Mouse (Mus musculus) liver, embryonic 11.5 days (tissue): ENCODE results near the gene Nrk. TPM values are rescaled to one million over a fixed set of nuclear protein-coding genes. Genes with fewer than 3 reads are reported as not detected.

ENCODE experiments used
- ATAC-seq: fragments of 200-750 bp; cut with Nextera tagmentation; replicated peaks from 2 replicates; pipeline ENCODE4 v1.8.0; 2017; ENCODE audit warnings: moderate number of reproducible peaks, mild to moderate bottlenecking, moderate TSS enrichment, moderate library complexity; ENCODE audit not compliant: low FRiP score
- DNase-seq: peaks from one replicate; pipeline ENCODE4 v3.0.0-alpha.2; 2017; ENCODE audit warnings: low spot score
- H3K27ac ChIP-seq: fragments of 300-500 bp; sonication (generic); 2 replicates; pipeline ENCODE4 v1.5.1; 2014; ENCODE audit warnings: mild to moderate bottlenecking, low read depth, low read length, control low read depth
- H3K27me3 ChIP-seq: fragments of 300-500 bp; sonication (generic); replicated peaks from 2 replicates; pipeline ENCODE4 v1.6.1; 2014; ENCODE audit warnings: low read length, mixed read lengths; ENCODE audit not compliant: control insufficient read depth, insufficient read depth
- H3K36me3 ChIP-seq: fragments of 300-500 bp; sonication (generic); 2 replicates; pipeline ENCODE4 v1.6.1; 2014; ENCODE audit warnings: mild to moderate bottlenecking, low read length, moderate library complexity, mixed read lengths; ENCODE audit not compliant: control insufficient read depth, insufficient read depth
- H3K4me1 ChIP-seq: fragments of 300-500 bp; sonication (generic); replicated peaks from 2 replicates; pipeline ENCODE4 v1.6.1; 2014; ENCODE audit warnings: low read length, mixed read lengths; ENCODE audit not compliant: control insufficient read depth, insufficient read depth
- H3K4me2 ChIP-seq: fragments of 300-500 bp; sonication (generic); 2 replicates; pipeline ENCODE4 v1.6.1; 2014; ENCODE audit warnings: mild to moderate bottlenecking, control low read depth, moderate library complexity
- H3K4me3 ChIP-seq: fragments of 300-500 bp; sonication (generic); 2 replicates; pipeline ENCODE4 v1.5.1; 2014; ENCODE audit warnings: low read depth, low read length, control low read depth
- H3K9ac ChIP-seq: fragments of 300-500 bp; sonication (generic); 2 replicates; pipeline ENCODE4 v1.6.1; 2014; ENCODE audit warnings: low read depth, low read length, control low read depth
- H3K9me3 ChIP-seq: fragments of 300-500 bp; sonication (generic); 2 replicates; pipeline ENCODE4 v1.6.1; 2016; ENCODE audit warnings: low read length, inconsistent platforms, mixed read lengths; ENCODE audit not compliant: control insufficient read depth
- WGBS: fragments of 180-500 bp; shearing (Covaris S2); extraction: QIAGEN DNeasy Blood & Tissue Kit; methylation state at CpG from one replicate; pipeline ENCODE4 v1.1.7; 2014; 5-methylcytosine and 5-hydroxymethylcytosine counted together
- polyA plus RNA-seq: library from polyadenylated mRNA; unstranded; fragments of >200 nt; fragmentation: Nextera tagmentation; extraction: Ambion mirVana; gene quantifications from 2 replicates; pipeline ENCODE4 v1.2.1, GENCODE M21; 2014

Nrk gene
- polyA plus RNA-seq, result 16.4 and 18.0 TPM in 2 replicates

GRCm38 (mm10) chrX:138914041-138914776 lies at the start of gene Nrk:
TSS of gene Nrk (plus strand) at chrX:138914430.
- ATAC-seq, result peak; percentile 60
- Histone ChIP-seq H3K4me3 (peak within 1 kb of the TSS; percentile 39), H3K27ac (no peak within 1 kb of the TSS), H3K4me1 (no peaks in the 10 kb centered on the region), H3K9ac (no peak within 1 kb of the TSS), H3K4me2 (peak within 1 kb of the TSS; percentile 61), H3K9me3 (no peaks in the 10 kb centered on the region), H3K36me3 (no peaks in the 10 kb centered on the region), H3K27me3 (peaks cover 10% of the 10 kb centered on the region)
- 18% methylated on average over 46 of the region's 55 CpGs for WGBS
- DNase-seq, result peak; percentile 40

- Histone ChIP-seq H3K4me3 (no peak overlapping the region), H3K9ac (no peak overlapping the region), H3K27me3 (peaks cover 10% of the 10 kb centered on the region), H3K4me2 (peak overlapping the region; percentile 61), H3K27ac (no peak overlapping the region), H3K4me1 (no peaks in the 10 kb centered on the region), H3K9me3 (no peaks in the 10 kb centered on the region), H3K36me3 (no peaks in the 10 kb centered on the region)
- 18% methylated on average over 8 of the region's 8 CpGs for WGBS
- no peak for DNase-seq
- ATAC-seq, result no peak
Measured at GRCm38 (mm10) chrX:138913366-138913765, 864 bp upstream of the Nrk start.

GRCm38 (mm10) chrX:138914777-138915114 lies 516 bp downstream of the Nrk start:
- DNase-seq, result no peak
- Histone ChIP-seq H3K9me3 (no peaks in the 10 kb centered on the region), H3K9ac (no peak overlapping the region), H3K4me2 (peak overlapping the region; percentile 61), H3K27me3 (peaks cover 10% of the 10 kb centered on the region), H3K36me3 (no peaks in the 10 kb centered on the region), H3K27ac (no peak overlapping the region), H3K4me3 (peak overlapping the region; percentile 39), H3K4me1 (no peaks in the 10 kb centered on the region)
- ATAC-seq, result no peak
- WGBS, result 29% methylated on average over 12 of the region's 12 CpGs

- no peak for DNase-seq
- Histone ChIP-seq H3K36me3 (no peaks in the 10 kb centered on the region), H3K4me2 (no peak overlapping the region), H3K9me3 (no peaks in the 10 kb centered on the region), H3K27me3 (peaks cover 3% of the 10 kb centered on the region; the same call in 1 of the 2 replicates), H3K27ac (no peak overlapping the region), H3K9ac (no peak overlapping the region), H3K4me3 (no peak overlapping the region), H3K4me1 (no peaks in the 10 kb centered on the region)
- ATAC-seq, result no peak
- WGBS, result 56% methylated on average over 7 of the region's 7 CpGs
Measured at GRCm38 (mm10) chrX:138919030-138919429, 4.8 kb downstream of the Nrk start.

GRCm38 (mm10) chrX:138943905-138944304 lies 29.7 kb downstream of the Nrk start:
- H3K9me3 ChIP-seq, result no peaks in the 10 kb centered on the region
- no peaks in the 10 kb centered on the region for H3K4me1 ChIP-seq
- no peak overlapping the region for H3K4me2 ChIP-seq
- ATAC-seq, result no peak
- 80% methylated on average over 6 of the region's 6 CpGs for WGBS
- DNase-seq, result no peak
- no peak overlapping the region for H3K27ac ChIP-seq
- no peaks in the 10 kb centered on the region for H3K36me3 ChIP-seq
- no peak overlapping the region for H3K9ac ChIP-seq
- H3K27me3 ChIP-seq, result no peaks in the 10 kb centered on the region
- H3K4me3 ChIP-seq, result no peak overlapping the region

- Histone ChIP-seq H3K27me3 (no peaks in the 10 kb centered on the region), H3K36me3 (no peaks in the 10 kb centered on the region), H3K27ac (no peak overlapping the region), H3K4me1 (no peaks in the 10 kb centered on the region), H3K4me2 (no peak overlapping the region), H3K9me3 (no peaks in the 10 kb centered on the region), H3K9ac (no peak overlapping the region), H3K4me3 (no peak overlapping the region)
- ATAC-seq (no peak), DNase-seq (no peak)
- WGBS, result 63% methylated on average over 3 of the region's 3 CpGs
Measured at GRCm38 (mm10) chrX:138960713-138961112, 46.5 kb downstream of the Nrk start.

GRCm38 (mm10) chrX:138978501-138978900 lies 64.3 kb downstream of the Nrk start:
- ATAC-seq, result no peak
- Histone ChIP-seq H3K9ac (no peak overlapping the region), H3K4me3 (no peak overlapping the region), H3K4me2 (no peak overlapping the region), H3K36me3 (no peaks in the 10 kb centered on the region), H3K27me3 (no peaks in the 10 kb centered on the region), H3K4me1 (no peaks in the 10 kb centered on the region), H3K27ac (no peak overlapping the region), H3K9me3 (no peaks in the 10 kb centered on the region)
- 64% methylated on average over 3 of the region's 3 CpGs for WGBS
- no peak for DNase-seq

- no peak overlapping the region for H3K4me3 ChIP-seq
- 82% methylated on average over 2 of the region's 2 CpGs for WGBS
- no peak overlapping the region for H3K9ac ChIP-seq
- H3K4me2 ChIP-seq, result no peak overlapping the region
- no peak overlapping the region for H3K27ac ChIP-seq
- ATAC-seq (no peak), DNase-seq (no peak)
- H3K36me3 ChIP-seq, result no peaks in the 10 kb centered on the region
- no peaks in the 10 kb centered on the region for H3K4me1 ChIP-seq
- H3K27me3 ChIP-seq, result no peaks in the 10 kb centered on the region
- no peaks in the 10 kb centered on the region for H3K9me3 ChIP-seq
Measured at GRCm38 (mm10) chrX:138979249-138979648, 65.0 kb downstream of the Nrk start.

- no peak for DNase-seq
- WGBS, result 54% methylated on average over 3 of the region's 3 CpGs
- no peaks in the 10 kb centered on the region for H3K9me3 ChIP-seq
- no peak overlapping the region for H3K9ac ChIP-seq
- H3K4me3 ChIP-seq, result no peak overlapping the region
- ATAC-seq, result no peak
- H3K27ac ChIP-seq, result no peak overlapping the region
- no peak overlapping the region for H3K4me2 ChIP-seq
- H3K27me3 ChIP-seq, result no peaks in the 10 kb centered on the region
- H3K36me3 ChIP-seq, result no peaks in the 10 kb centered on the region
- H3K4me1 ChIP-seq, result no peaks in the 10 kb centered on the region
Measured at GRCm38 (mm10) chrX:139014524-139014923, 100.3 kb downstream of the Nrk start.
